Mouse (Mus musculus): Measurements from ENCODE around the gene Myf6. TPM values are rescaled to one million over a fixed set of nuclear protein-coding genes. Genes with fewer than 3 reads are reported as not detected.

Myf6 gene
- total RNA-seq (2014; rRNA removed), result not detected in 2 replicates
- not detected in 2 replicates for polyA plus RNA-seq (2015; fragmentation: Nextera tagmentation; extraction: Ambion mirVana)

- Histone ChIP-seq H3K4me3 (ENCODE audit: low read depth, low read length) (peak within 1 kb of the TSS; percentile 23; the same call in 1 of the 2 replicates), H3K4me2 (ENCODE audit: low read depth, low read length, poor library complexity, severe bottlenecking) (peak within 1 kb of the TSS; percentile 35), H3K27me3 (ENCODE audit: insufficient read depth, low read length) (no peaks in the 10 kb centered on the region), H3K4me1 (ENCODE audit: insufficient read depth, low read length) (no peaks in the 10 kb centered on the region), H3K9ac (replicated peaks; ENCODE audit: low read length, poor library complexity, severe bottlenecking) (no peak within 1 kb of the TSS), H3K9me3 (ENCODE audit: low read length) (no peaks in the 10 kb centered on the region), H3K27ac (ENCODE audit: low read depth, low read length) (no peak within 1 kb of the TSS), H3K36me3 (ENCODE audit: insufficient read depth, low read length) (no peaks in the 10 kb centered on the region)
- 95% methylated on average over 6 of the region's 6 CpGs for WGBS
- no peak for DNase-seq (ENCODE audit: low spot score)
- TF ChIP-seq CTCF (IDR thresholded peaks at IDR 0.05), result no peak
- ATAC-seq (ENCODE audit: low FRiP score), result no peak
These were observed at the start of gene Myf6 for GRCm38 (mm10) chr10:107494568-107494967. Myf6 (minus strand) TSS chr10:107494737.

GRCm38 (mm10) chr10:107543026-107543425 is 48.5 kb upstream of the Myf6 start:
- H3K36me3 ChIP-seq (ENCODE audit: insufficient read depth, low read length), result no peaks in the 10 kb centered on the region
- no peaks in the 10 kb centered on the region for H3K9me3 ChIP-seq (ENCODE audit: low read length)
- no peak for TF ChIP-seq CTCF (IDR thresholded peaks at IDR 0.05)
- DNase-seq (ENCODE audit: low spot score) (no peak), ATAC-seq (ENCODE audit: low FRiP score) (no peak)
- no peaks in the 10 kb centered on the region for H3K4me1 ChIP-seq (ENCODE audit: insufficient read depth, low read length)
- no peaks in the 10 kb centered on the region for H3K27me3 ChIP-seq (ENCODE audit: insufficient read depth, low read length)
- WGBS, result 50% methylated on average over 1 of the region's 1 CpGs
- H3K4me2 ChIP-seq (ENCODE audit: low read depth, low read length, poor library complexity, severe bottlenecking), result no peak overlapping the region
- no peak overlapping the region for H3K4me3 ChIP-seq (ENCODE audit: low read depth, low read length)
- no peak overlapping the region for H3K9ac ChIP-seq (replicated peaks; ENCODE audit: low read length, poor library complexity, severe bottlenecking)
- H3K27ac ChIP-seq (ENCODE audit: low read depth, low read length), result no peak overlapping the region

GRCm38 (mm10) chr10:107528758-107529157 is 34.2 kb upstream of the Myf6 start:
- no peak for TF ChIP-seq CTCF (IDR thresholded peaks at IDR 0.05)
- Histone ChIP-seq H3K27ac (ENCODE audit: low read depth, low read length) (no peak overlapping the region), H3K36me3 (ENCODE audit: insufficient read depth, low read length) (no peaks in the 10 kb centered on the region), H3K9ac (replicated peaks; ENCODE audit: low read length, poor library complexity, severe bottlenecking) (no peak overlapping the region), H3K4me1 (ENCODE audit: insufficient read depth, low read length) (no peaks in the 10 kb centered on the region), H3K27me3 (ENCODE audit: insufficient read depth, low read length) (no peaks in the 10 kb centered on the region), H3K4me3 (ENCODE audit: low read depth, low read length) (no peak overlapping the region), H3K9me3 (ENCODE audit: low read length) (no peaks in the 10 kb centered on the region), H3K4me2 (ENCODE audit: low read depth, low read length, poor library complexity, severe bottlenecking) (no peak overlapping the region)
- WGBS, result 84% methylated on average over 1 of the region's 1 CpGs
- ATAC-seq (ENCODE audit: low FRiP score), result no peak
- no peak for DNase-seq (ENCODE audit: low spot score)

- no peak for TF ChIP-seq CTCF (IDR thresholded peaks at IDR 0.05)
- H3K27ac ChIP-seq (ENCODE audit: low read depth, low read length), result no peak overlapping the region
- H3K9me3 ChIP-seq (ENCODE audit: low read length), result no peaks in the 10 kb centered on the region
- DNase-seq (ENCODE audit: low spot score) (no peak), ATAC-seq (ENCODE audit: low FRiP score) (no peak)
- H3K36me3 ChIP-seq (ENCODE audit: insufficient read depth, low read length), result no peaks in the 10 kb centered on the region
- H3K27me3 ChIP-seq (ENCODE audit: insufficient read depth, low read length), result no peaks in the 10 kb centered on the region
- no peaks in the 10 kb centered on the region for H3K4me1 ChIP-seq (ENCODE audit: insufficient read depth, low read length)
- no peak overlapping the region for H3K4me3 ChIP-seq (ENCODE audit: low read depth, low read length)
- H3K4me2 ChIP-seq (ENCODE audit: low read depth, low read length, poor library complexity, severe bottlenecking), result no peak overlapping the region
- WGBS, result 77% methylated on average over 5 of the region's 5 CpGs
- no peak overlapping the region for H3K9ac ChIP-seq (replicated peaks; ENCODE audit: low read length, poor library complexity, severe bottlenecking)
These were observed 24.7 kb upstream of the Myf6 start for GRCm38 (mm10) chr10:107519216-107519615.

- Histone ChIP-seq H3K9ac (replicated peaks; ENCODE audit: low read length, poor library complexity, severe bottlenecking) (no peak overlapping the region), H3K4me3 (ENCODE audit: low read depth, low read length) (no peak overlapping the region), H3K4me1 (ENCODE audit: insufficient read depth, low read length) (no peaks in the 10 kb centered on the region), H3K27me3 (ENCODE audit: insufficient read depth, low read length) (no peaks in the 10 kb centered on the region), H3K36me3 (ENCODE audit: insufficient read depth, low read length) (no peaks in the 10 kb centered on the region), H3K27ac (ENCODE audit: low read depth, low read length) (no peak overlapping the region), H3K9me3 (ENCODE audit: low read length) (no peaks in the 10 kb centered on the region), H3K4me2 (ENCODE audit: low read depth, low read length, poor library complexity, severe bottlenecking) (no peak overlapping the region)
- TF ChIP-seq CTCF (IDR thresholded peaks at IDR 0.05), result no peak
- no peak for DNase-seq (ENCODE audit: low spot score)
- ATAC-seq (ENCODE audit: low FRiP score), result no peak
- 81% methylated on average over 7 of the region's 7 CpGs for WGBS
These were observed 22.1 kb upstream of the Myf6 start for GRCm38 (mm10) chr10:107516641-107517040.

- no peaks in the 10 kb centered on the region for H3K4me1 ChIP-seq (ENCODE audit: insufficient read depth, low read length)
- H3K27me3 ChIP-seq (ENCODE audit: insufficient read depth, low read length), result no peaks in the 10 kb centered on the region
- no peak overlapping the region for H3K4me2 ChIP-seq (ENCODE audit: low read depth, low read length, poor library complexity, severe bottlenecking)
- no peak overlapping the region for H3K27ac ChIP-seq (ENCODE audit: low read depth, low read length)
- H3K9ac ChIP-seq (replicated peaks; ENCODE audit: low read length, poor library complexity, severe bottlenecking), result no peak overlapping the region
- no peak for DNase-seq (ENCODE audit: low spot score)
- no peak for ATAC-seq (ENCODE audit: low FRiP score)
- 88% methylated on average over 7 of the region's 7 CpGs for WGBS
- H3K4me3 ChIP-seq (ENCODE audit: low read depth, low read length), result no peak overlapping the region
- H3K36me3 ChIP-seq (ENCODE audit: insufficient read depth, low read length), result no peaks in the 10 kb centered on the region
- no peak for TF ChIP-seq CTCF (IDR thresholded peaks at IDR 0.05)
- no peaks in the 10 kb centered on the region for H3K9me3 ChIP-seq (ENCODE audit: low read length)
These were observed 20.2 kb upstream of the Myf6 start for GRCm38 (mm10) chr10:107514735-107515134.

Data from midbrain, postnatal 0 days (tissue).